Mouse (Mus musculus) limb, embryonic 15.5 days (tissue): ENCODE data around the gene Colgalt1. TPM values are rescaled to one million over a fixed set of nuclear protein-coding genes. Genes with fewer than 3 reads are reported as not detected.

Experiments
- ATAC-seq: fragments of 200-750 bp; cut with Nextera tagmentation; 2 replicates; pipeline ENCODE4 v1.8.0; 2017; ENCODE audit warnings: low read depth, moderate TSS enrichment; ENCODE audit not compliant: insufficient number of reproducible peaks, low FRiP score, low TSS enrichment
- H3K27ac ChIP-seq: fragments of 300-500 bp; sonication (generic); 2 replicates; pipeline ENCODE4 v1.5.1; 2015; ENCODE audit warnings: moderate library complexity, mild to moderate bottlenecking, inconsistent platforms
- H3K27me3 ChIP-seq: fragments of 300-500 bp; sonication (generic); 2 replicates; pipeline ENCODE4 v1.6.1; 2015; ENCODE audit warnings: inconsistent platforms
- H3K36me3 ChIP-seq: fragments of 300-500 bp; sonication (generic); 2 replicates; pipeline ENCODE4 v1.6.1; 2015; ENCODE audit warnings: inconsistent platforms
- H3K4me1 ChIP-seq: fragments of 300-500 bp; sonication (generic); 2 replicates; pipeline ENCODE4 v1.6.1; 2015; ENCODE audit warnings: inconsistent platforms
- H3K4me2 ChIP-seq: fragments of 300-500 bp; sonication (generic); 2 replicates; pipeline ENCODE4 v1.6.1; 2015; ENCODE audit warnings: mild to moderate bottlenecking, inconsistent platforms
- H3K4me3 ChIP-seq: fragments of 300-500 bp; sonication (generic); 2 replicates; pipeline ENCODE4 v1.5.1; 2015; ENCODE audit warnings: mild to moderate bottlenecking, inconsistent platforms
- H3K9ac ChIP-seq: fragments of 300-500 bp; sonication (generic); 2 replicates; pipeline ENCODE4 v1.6.1; 2015; ENCODE audit warnings: inconsistent platforms
- H3K9me3 ChIP-seq: fragments of 300-500 bp; sonication (generic); 2 replicates; pipeline ENCODE4 v1.6.1; 2016; ENCODE audit warnings: inconsistent platforms
- WGBS: fragments of 180-500 bp; shearing (Covaris S2); methylation state at CpG from one replicate; pipeline ENCODE4 v1.1.7; 2015; 5-methylcytosine and 5-hydroxymethylcytosine counted together
- polyA plus RNA-seq: library from polyadenylated mRNA; unstranded; fragments of >200 nt; fragmentation: Nextera tagmentation; extraction: Ambion mirVana; gene quantifications from 2 replicates; pipeline ENCODE4 v1.2.1, GENCODE M21; 2015

Colgalt1 gene
- polyA plus RNA-seq, 1 experiment from 2014 or later, result 105 TPM

- Histone ChIP-seq H3K9me3 (no peaks in the 10 kb centered on the region; the same call in 1 of the 2 replicates), H3K9ac (peak overlapping the region; percentile 8; the same call in 1 of the 2 replicates), H3K27me3 (peaks cover 33% of the 10 kb centered on the region), H3K27ac (0 out of 2 replicates have a peak overlapping the region, but pooled peaks have one; percentile 40), H3K4me3 (peak overlapping the region; percentile 41), H3K36me3 (peaks cover 5% of the 10 kb centered on the region; the same call in 1 of the 2 replicates), H3K4me1 (peaks cover 29% of the 10 kb centered on the region), H3K4me2 (peak overlapping the region; percentile 81)
- WGBS, result 1% methylated on average over 32 of the region's 32 CpGs
- peak; percentile 76 for ATAC-seq
These were observed 8.0 kb upstream of the Colgalt1 start for GRCm38 (mm10) chr8:71602666-71603334.

DNA sequence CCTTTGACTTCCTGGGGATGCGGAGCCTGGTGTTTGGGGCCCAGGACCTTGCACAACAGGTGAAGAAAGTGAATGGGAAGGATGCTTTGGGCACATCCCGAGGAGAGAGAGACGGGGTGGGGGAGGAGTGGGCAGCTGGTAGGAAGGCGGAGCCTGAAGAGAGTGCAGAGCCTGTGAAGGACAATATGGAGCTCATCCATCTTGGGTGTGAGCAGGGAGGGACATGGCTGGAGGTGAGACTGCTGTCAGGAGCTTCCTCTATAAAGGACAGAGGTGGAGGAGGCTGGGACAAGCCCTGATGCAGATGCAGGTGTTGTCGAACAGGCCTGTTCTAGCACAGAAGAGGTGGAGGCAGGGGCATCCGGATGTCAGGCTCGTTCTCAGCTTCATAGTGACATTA, 6.8 kb upstream of the Colgalt1 start:
- H3K4me3 ChIP-seq, result no peak overlapping the region
- 55% methylated on average over 7 of the region's 7 CpGs for WGBS
- peaks cover 29% of the 10 kb centered on the region for H3K4me1 ChIP-seq
- no peak overlapping the region for H3K4me2 ChIP-seq
- no peak overlapping the region; the same call in 1 of the 2 replicates for H3K27ac ChIP-seq
- H3K9me3 ChIP-seq, result no peaks in the 10 kb centered on the region; the same call in 1 of the 2 replicates
- no peak for ATAC-seq
- H3K27me3 ChIP-seq, result peaks cover 33% of the 10 kb centered on the region
- peaks cover 5% of the 10 kb centered on the region; the same call in 1 of the 2 replicates for H3K36me3 ChIP-seq
- no peak overlapping the region for H3K9ac ChIP-seq

DNA sequence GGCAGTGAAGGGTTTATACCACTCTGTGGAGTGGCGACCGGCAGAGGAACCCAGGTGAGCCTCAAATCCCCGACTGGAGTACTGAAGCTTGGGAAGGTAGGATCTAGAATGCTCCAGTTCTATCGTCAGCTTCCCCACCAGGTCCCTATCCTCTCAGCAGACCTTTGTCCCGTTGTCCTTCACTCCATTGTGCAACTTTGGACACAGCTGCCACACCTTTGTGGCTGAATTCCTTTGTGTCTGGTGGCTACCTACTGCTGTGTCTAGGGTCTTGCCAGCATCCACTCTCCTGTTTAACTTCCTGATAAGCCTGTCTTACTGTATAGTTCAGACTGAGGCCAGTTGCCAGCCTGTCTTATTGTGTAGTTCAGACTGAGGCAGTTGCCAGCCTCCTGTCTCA, 1.3 kb downstream of the Colgalt1 start:
- Histone ChIP-seq H3K27me3 (no peaks in the 10 kb centered on the region), H3K9ac (peak overlapping the region; percentile 92), H3K4me3 (peak overlapping the region; percentile 76), H3K36me3 (peaks cover 37% of the 10 kb centered on the region), H3K4me2 (peak overlapping the region; percentile 69), H3K4me1 (peaks cover 15% of the 10 kb centered on the region), H3K27ac (no peak overlapping the region), H3K9me3 (no peaks in the 10 kb centered on the region)
- 37% methylated on average over 5 of the region's 5 CpGs for WGBS
- no peak for ATAC-seq

DNA sequence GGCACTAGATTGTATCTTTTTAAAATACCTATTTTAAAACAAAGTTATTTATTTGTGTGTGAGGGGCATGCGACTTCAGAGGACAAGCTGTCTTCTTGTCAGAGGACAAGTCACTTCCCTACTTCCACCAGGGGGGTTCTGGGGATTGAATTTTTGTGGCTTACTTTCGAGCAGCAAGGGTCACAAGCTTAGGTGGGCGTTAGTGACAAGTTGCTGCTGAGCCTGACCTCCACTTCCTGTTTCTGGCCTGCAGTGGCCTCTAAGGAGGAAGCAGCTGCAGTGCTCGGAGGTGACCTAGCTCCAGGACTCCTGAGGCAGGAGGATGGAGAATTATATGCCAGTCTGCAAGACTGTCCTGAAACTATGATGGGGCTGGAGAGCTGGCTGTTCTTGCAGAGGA, 2.6 kb downstream of the Colgalt1 start:
- no peak overlapping the region for H3K27ac ChIP-seq
- ATAC-seq, result no peak

GRCm38 (mm10) chr8:71619786-71620185, 9.0 kb downstream of the Colgalt1 start:
- H3K9me3 ChIP-seq, result peaks cover 12% of the 10 kb centered on the region; the same call in 1 of the 2 replicates
- WGBS, result 90% methylated on average over 2 of the region's 2 CpGs
- H3K27me3 ChIP-seq, result no peaks in the 10 kb centered on the region
- no peaks in the 10 kb centered on the region for H3K4me1 ChIP-seq
- no peak for ATAC-seq
- H3K36me3 ChIP-seq, result peaks cover 95% of the 10 kb centered on the region
- H3K9ac ChIP-seq, result no peak overlapping the region
- H3K4me3 ChIP-seq, result no peak overlapping the region
- no peak overlapping the region for H3K27ac ChIP-seq
- no peak overlapping the region for H3K4me2 ChIP-seq

More for the DNA sequence above, 2.6 kb downstream of the Colgalt1 start:
- H3K9ac ChIP-seq, result no peak overlapping the region
- no peaks in the 10 kb centered on the region for H3K9me3 ChIP-seq
- WGBS, result 47% methylated on average over 4 of the region's 4 CpGs
- H3K36me3 ChIP-seq, result peaks cover 49% of the 10 kb centered on the region
- H3K4me1 ChIP-seq, result peaks cover 15% of the 10 kb centered on the region
- no peak overlapping the region for H3K4me2 ChIP-seq
- no peaks in the 10 kb centered on the region for H3K27me3 ChIP-seq
- no peak overlapping the region for H3K4me3 ChIP-seq

- H3K36me3 ChIP-seq, result peaks cover 60% of the 10 kb centered on the region
- WGBS, result 78% methylated on average over 1 of the region's 1 CpGs
These were observed 14.3 kb downstream of the Colgalt1 start for GRCm38 (mm10) chr8:71625088-71625487.

DNA sequence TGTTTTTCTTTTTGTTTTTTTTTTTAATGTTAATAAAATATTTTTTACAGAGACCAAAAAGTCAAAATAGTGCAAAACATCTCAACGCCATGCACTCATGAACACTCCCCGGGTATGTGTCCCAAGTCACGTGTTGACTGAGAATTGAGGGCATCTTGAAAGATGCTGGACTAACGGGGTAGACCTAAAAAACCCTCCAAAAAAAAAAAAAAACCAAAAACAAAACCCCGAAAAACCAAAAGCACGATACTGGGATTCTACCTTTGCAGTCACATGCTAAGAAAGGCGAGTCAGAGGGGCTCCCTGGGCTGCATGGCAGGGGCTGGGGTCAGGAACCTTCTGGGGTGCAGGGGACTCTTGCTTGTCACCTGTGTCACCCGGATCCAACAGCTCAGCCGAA, 16.0 kb downstream of the Colgalt1 start:
- Histone ChIP-seq H3K27me3 (peaks cover 22% of the 10 kb centered on the region), H3K9ac (no peak overlapping the region), H3K36me3 (peaks cover 43% of the 10 kb centered on the region), H3K4me1 (peaks cover 34% of the 10 kb centered on the region), H3K4me2 (no peak overlapping the region), H3K27ac (no peak overlapping the region; the same call in 1 of the 2 replicates), H3K9me3 (peaks cover 12% of the 10 kb centered on the region; the same call in 1 of the 2 replicates), H3K4me3 (no peak overlapping the region)
- no peak for ATAC-seq
- WGBS, result 76% methylated on average over 9 of the region's 9 CpGs

More at GRCm38 (mm10) chr8:71625088-71625487, 14.3 kb downstream of the Colgalt1 start:
- Histone ChIP-seq H3K27me3 (peaks cover 7% of the 10 kb centered on the region), H3K4me3 (no peak overlapping the region), H3K4me1 (peaks cover 32% of the 10 kb centered on the region), H3K9me3 (peaks cover 12% of the 10 kb centered on the region; the same call in 1 of the 2 replicates), H3K27ac (no peak overlapping the region), H3K4me2 (no peak overlapping the region), H3K9ac (no peak overlapping the region)
- no peak for ATAC-seq

- peak overlapping the region; percentile 82 for H3K27ac ChIP-seq
- H3K27me3 ChIP-seq, result peaks cover 23% of the 10 kb centered on the region
- H3K9me3 ChIP-seq, result peaks cover 5% of the 10 kb centered on the region; the same call in 1 of the 2 replicates
- no peak for ATAC-seq
- peaks cover 36% of the 10 kb centered on the region for H3K36me3 ChIP-seq
- 48% methylated on average over 9 of the region's 9 CpGs for WGBS
- H3K9ac ChIP-seq, result no peak overlapping the region
- peaks cover 34% of the 10 kb centered on the region for H3K4me1 ChIP-seq
- H3K4me3 ChIP-seq, result no peak overlapping the region
- H3K4me2 ChIP-seq, result no peak overlapping the region
These were observed 16.7 kb downstream of the Colgalt1 start for GRCm38 (mm10) chr8:71627265-71628099.

- no peak for ATAC-seq
- Histone ChIP-seq H3K9me3 (no peaks in the 10 kb centered on the region; the same call in 1 of the 2 replicates), H3K27ac (peak overlapping the region; percentile 82), H3K9ac (peak overlapping the region; percentile 50; the same call in 1 of the 2 replicates), H3K4me2 (peak overlapping the region; percentile 97), H3K4me1 (peaks cover 35% of the 10 kb centered on the region), H3K4me3 (peak overlapping the region; percentile 60), H3K36me3 (peaks cover 25% of the 10 kb centered on the region), H3K27me3 (peaks cover 30% of the 10 kb centered on the region)
- WGBS, result 6% methylated on average over 16 of the region's 16 CpGs
These were observed 17.7 kb downstream of the Colgalt1 start for GRCm38 (mm10) chr8:71628396-71629095.

- peak overlapping the region; percentile 82 for H3K27ac ChIP-seq
- no peaks in the 10 kb centered on the region; the same call in 1 of the 2 replicates for H3K9me3 ChIP-seq
- peaks cover 37% of the 10 kb centered on the region for H3K27me3 ChIP-seq
- peak overlapping the region; percentile 97 for H3K4me2 ChIP-seq
- under 1% methylated on average over 55 of the region's 55 CpGs for WGBS
- H3K4me1 ChIP-seq, result peaks cover 41% of the 10 kb centered on the region
- peaks cover 19% of the 10 kb centered on the region for H3K36me3 ChIP-seq
- H3K9ac ChIP-seq, result peak overlapping the region; percentile 50; the same call in 1 of the 2 replicates
- peak overlapping the region; percentile 60 for H3K4me3 ChIP-seq
- ATAC-seq, result peak; percentile 83
These were observed 18.4 kb downstream of the Colgalt1 start for GRCm38 (mm10) chr8:71629096-71629697.

DNA sequence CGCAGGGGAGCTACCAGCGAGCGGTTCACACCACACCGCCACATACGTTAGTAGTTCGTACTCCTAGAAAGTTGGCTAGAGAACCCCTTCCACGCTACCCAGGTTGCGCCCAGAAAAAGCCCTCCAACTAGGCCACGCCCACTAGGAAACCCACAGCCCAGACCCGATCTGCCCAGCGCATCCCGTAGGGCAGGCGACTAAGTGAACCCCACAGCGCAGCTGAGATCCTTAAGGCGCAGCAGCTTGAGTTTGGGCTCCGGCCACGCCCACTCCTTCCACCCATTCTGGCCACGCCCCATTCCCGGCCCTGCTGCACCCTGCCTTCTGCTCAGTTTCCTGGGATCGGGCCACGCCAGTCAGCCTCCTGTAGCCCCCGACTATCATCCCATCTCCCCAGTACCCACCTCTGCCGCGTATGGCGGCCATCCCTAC, 19.0 kb downstream of the Colgalt1 start:
- peak overlapping the region; percentile 82; the same call in 1 of the 2 replicates for H3K27ac ChIP-seq
- peak overlapping the region; percentile 60 for H3K4me3 ChIP-seq

More for the DNA sequence above, 19.0 kb downstream of the Colgalt1 start:
- H3K9me3 ChIP-seq, result no peaks in the 10 kb centered on the region; the same call in 1 of the 2 replicates
- WGBS, result 3% methylated on average over 25 of the region's 25 CpGs
- H3K9ac ChIP-seq, result peak overlapping the region; percentile 24; the same call in 1 of the 2 replicates
- ATAC-seq, result 0 out of 2 replicates have a peak, but pooled peaks have one; percentile 7
- H3K4me1 ChIP-seq, result peaks cover 46% of the 10 kb centered on the region
- peak overlapping the region; percentile 97 for H3K4me2 ChIP-seq
- peaks cover 41% of the 10 kb centered on the region for H3K27me3 ChIP-seq
- H3K36me3 ChIP-seq, result peaks cover 13% of the 10 kb centered on the region
